In the genomic region with DNA sequence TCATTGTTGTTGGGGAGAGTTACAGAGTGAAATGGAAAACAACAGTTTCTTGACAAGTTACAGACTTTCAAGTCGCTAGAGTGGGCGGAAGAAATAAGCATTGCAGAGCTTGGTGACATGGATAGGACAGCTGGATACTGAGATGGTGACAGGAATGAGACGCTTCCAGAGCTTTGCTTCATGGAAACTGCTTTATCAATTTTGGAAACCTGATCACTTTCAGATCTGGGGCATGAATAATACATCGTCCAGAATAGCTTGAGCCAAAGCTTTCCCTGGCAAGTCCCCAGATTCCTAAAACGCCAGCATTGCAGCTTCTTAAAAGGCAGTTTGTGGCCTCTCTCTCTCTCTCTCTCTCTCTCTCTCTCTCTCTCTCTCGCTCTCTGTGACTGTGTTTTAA, we compare ENCODE assay signal across 15 mouse cellular contexts.
DNase-seq lines count a peak whose midpoint lies in the region; ATAC-seq and TF ChIP-seq lines count a peak whose summit lies in the region.
"Had no signal": no experiment of that assay in that cellular context is flagged by ENCODE, and none has a peak within 500 bp of the region (broad histone marks: within the 10 kb centered on the region; RNA-seq: fewer than 3 reads in every experiment).

No protein-coding gene starts in this region.

- H3K4me2 ChIP-seq in heart, embryonic 12.5 days, result no peak overlapping the region
- no peak overlapping the region for H3K4me2 ChIP-seq in limb, embryonic 14.5 days (replicated peaks; ENCODE audit: low read depth, low read length, severe bottlenecking)
- H3K4me2 ChIP-seq: heart, embryonic 15.5 days; kidney, embryonic 15.5 days; liver, embryonic 13.5 days had no signal

- no peak overlapping the region for H3K9ac ChIP-seq in heart, embryonic 12.5 days
- no peak overlapping the region for H3K9ac ChIP-seq in limb, embryonic 14.5 days (ENCODE audit: low read depth, low read length, severe bottlenecking)
- H3K9ac ChIP-seq: heart, embryonic 15.5 days; kidney, embryonic 15.5 days; liver, embryonic 13.5 days had no signal

- WGBS in heart, embryonic 12.5 days, result 51% methylated on average over 6 of the region's 6 CpGs
- WGBS in limb, embryonic 14.5 days, result 57% methylated on average over 6 of the region's 6 CpGs
- 73% methylated on average over 6 of the region's 6 CpGs for WGBS in limb, embryonic 10.5 days

- no peak overlapping the region for H3K27ac ChIP-seq in heart, embryonic 12.5 days (ENCODE audit: poor library complexity, severe bottlenecking)
- no peak overlapping the region for H3K27ac ChIP-seq in limb, embryonic 14.5 days (replicated peaks; ENCODE audit: low read depth, low read length)
- H3K27ac ChIP-seq in limb, embryonic 10.5 days, result no peak overlapping the region
- H3K27ac ChIP-seq: heart, embryonic 15.5 days; kidney, embryonic 15.5 days; liver, embryonic 13.5 days had no signal

- H3K27me3 ChIP-seq in heart, embryonic 12.5 days (replicated peaks), result no peaks in the 10 kb centered on the region
- H3K27me3 ChIP-seq in limb, embryonic 14.5 days (ENCODE audit: control insufficient read depth, insufficient read depth, low read length), result no peaks in the 10 kb centered on the region
- H3K27me3 ChIP-seq in limb, embryonic 10.5 days (ENCODE audit: low read depth, poor library complexity, severe bottlenecking), result no peaks in the 10 kb centered on the region
- H3K27me3 ChIP-seq: heart, embryonic 15.5 days; kidney, embryonic 15.5 days; liver, embryonic 13.5 days; megakaryocyte, embryonic 14.5 days had no signal

- H3K4me3 ChIP-seq in heart, embryonic 12.5 days, result no peak overlapping the region
- H3K4me3 ChIP-seq in limb, embryonic 14.5 days (replicated peaks; ENCODE audit: low read length), result no peak overlapping the region
- no peak overlapping the region for H3K4me3 ChIP-seq in limb, embryonic 10.5 days
- H3K4me3 ChIP-seq: heart, embryonic 15.5 days; kidney, embryonic 15.5 days; liver, embryonic 13.5 days; megakaryocyte, embryonic 14.5 days had no signal

- no peaks in the 10 kb centered on the region for H3K4me1 ChIP-seq in heart, embryonic 12.5 days (replicated peaks)
- no peaks in the 10 kb centered on the region for H3K4me1 ChIP-seq in limb, embryonic 14.5 days (ENCODE audit: control insufficient read depth, insufficient read depth, low read length)
- no peaks in the 10 kb centered on the region for H3K4me1 ChIP-seq in limb, embryonic 10.5 days
- H3K4me1 ChIP-seq: kidney, embryonic 15.5 days; liver, embryonic 13.5 days; megakaryocyte, embryonic 14.5 days had no signal

- H3K9me3 ChIP-seq in heart, embryonic 12.5 days (replicated peaks), result no peaks in the 10 kb centered on the region
- no peaks in the 10 kb centered on the region for H3K9me3 ChIP-seq in limb, embryonic 14.5 days (ENCODE audit: control insufficient read depth, low read length)
- H3K9me3 ChIP-seq in limb, embryonic 10.5 days (replicated peaks), result no peaks in the 10 kb centered on the region
- H3K9me3 ChIP-seq: heart, embryonic 15.5 days; kidney, embryonic 15.5 days; liver, embryonic 13.5 days had no signal

- ATAC-seq in heart, embryonic 12.5 days (ENCODE audit: insufficient number of reproducible peaks, low FRiP score), result no peak
- no peak for ATAC-seq in limb, embryonic 14.5 days (ENCODE audit: low FRiP score, low read depth)

- peak; percentile 18 to 26 for DNase-seq in heart, adult 18-20 months
- DNase-seq in limb, embryonic 14.5 days (ENCODE audit: low spot score), result peak; percentile 21
- DNase-seq in limb, embryonic 10.5 days (ENCODE audit: low spot score), result no peak
- peak; percentile 12 for DNase-seq in Muller cell, postnatal 12 days (ENCODE audit: inconsistent ontology term)
- peak; percentile 22 to 61 for DNase-seq in layer of hippocampus, adult 18-20 months (ENCODE audit: low spot score in 2 of 2)
- no peak for DNase-seq in kidney, postnatal 36 days
- no peak for DNase-seq in embryo, embryonic 10 days (ENCODE audit: low spot score)
- DNase-seq: adrenal gland, adult 8-10 months; gastrocnemius, postnatal 14 days; liver, embryonic 13.5 days; thymus, adult 2 months had no signal

- no peaks in the 10 kb centered on the region for H3K36me3 ChIP-seq in heart, embryonic 12.5 days
- no peaks in the 10 kb centered on the region for H3K36me3 ChIP-seq in limb, embryonic 14.5 days (ENCODE audit: control insufficient read depth, insufficient read depth, low read length)
- H3K36me3 ChIP-seq in limb, embryonic 10.5 days, result no peaks in the 10 kb centered on the region
- H3K36me3 ChIP-seq: heart, embryonic 15.5 days; kidney, embryonic 15.5 days; liver, embryonic 13.5 days had no signal

- no peak for TF ChIP-seq POLR2A in limb, embryonic 14.5 days (IDR thresholded peaks at IDR 0.05; ENCODE audit: borderline replicate concordance, extremely low read depth, insufficient read depth, insufficient read length)

Comparison
In these comparisons a context has a peak if more than half of its experiments do, and no peak if none do; other contexts are left out.
1. DNase-seq: peak in heart, adult 18-20 months (2 of 2), limb, embryonic 14.5 days (single experiment), Muller cell, postnatal 12 days (single experiment) and layer of hippocampus, adult 18-20 months (2 of 2); none in limb, embryonic 10.5 days (single experiment), kidney, postnatal 36 days (0 of 2) and embryo, embryonic 10 days (single experiment).